Mouse (Mus musculus) brain, embryonic 14.5 days (tissue): ENCODE data around the gene Boc.

Experiments used
- CTCF ChIP-seq: fragments of 200-500 bp; IDR thresholded peaks from 2 replicates; pipeline ENCODE4 v1.5.1; 2012; ENCODE audit warnings: inconsistent platforms, mild to moderate bottlenecking, moderate library complexity, borderline replicate concordance; ENCODE audit not compliant: insufficient read depth, insufficient read length; ENCODE audit errors: extremely low read depth
- POLR2A ChIP-seq: fragments of 200-500 bp; IDR thresholded peaks from 2 replicates; pipeline ENCODE4 v1.6.1; 2012; ENCODE audit warnings: mild to moderate bottlenecking, inconsistent platforms, borderline replicate concordance; ENCODE audit not compliant: poor library complexity, insufficient read depth, insufficient read length, severe bottlenecking; ENCODE audit errors: extremely low read depth

- no peak for TF ChIP-seq POLR2A
- no peak for TF ChIP-seq CTCF
These were observed 4.8 kb downstream of the Boc start for GRCm38 (mm10) chr16:44553861-44554260.
